Mouse (Mus musculus): ENCODE measurements around the gene Cd82. TPM values are rescaled to one million over a fixed set of nuclear protein-coding genes. Genes with fewer than 3 reads are reported as not detected.

The Cd82 gene
- polyA plus RNA-seq, 1 experiment from 2014 or later = 22.1 TPM

DNA sequence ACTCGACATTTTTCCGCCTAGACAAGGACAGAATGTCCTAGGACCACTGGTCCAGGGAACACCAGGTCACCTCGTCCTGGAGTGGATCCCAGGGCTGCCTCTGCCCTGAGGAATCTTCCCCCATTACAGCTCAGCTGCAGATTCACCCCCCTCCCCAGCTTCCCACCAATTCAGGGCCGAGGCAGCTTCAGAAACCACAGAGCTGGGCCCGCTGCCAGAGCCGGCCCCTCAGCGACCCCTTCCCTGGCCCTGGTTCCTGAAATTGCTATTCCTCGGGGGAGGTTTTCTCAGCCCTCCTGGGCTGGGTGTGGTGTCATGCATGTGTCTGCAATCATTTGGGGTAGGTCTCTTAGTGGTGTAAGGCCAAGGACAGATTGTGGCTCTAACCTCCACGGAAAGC, 22.5 kb upstream of the Cd82 start:
- H3K4me1 ChIP-seq = peaks cover 6% of the 10 kb centered on the region; the same call in 1 of the 2 replicates
- H3K4me3 ChIP-seq = no peak overlapping the region
- H3K4me2 ChIP-seq = no peak overlapping the region
- H3K27ac ChIP-seq = no peak overlapping the region
- H3K27me3 ChIP-seq (replicated peaks) = no peaks in the 10 kb centered on the region; the same call in 1 of the 2 replicates
- no peaks in the 10 kb centered on the region for H3K36me3 ChIP-seq (replicated peaks)
- H3K9ac ChIP-seq = no peak overlapping the region
- no peaks in the 10 kb centered on the region for H3K9me3 ChIP-seq
- no peak for ATAC-seq (replicated peaks)
- WGBS = 62% methylated on average over 9 of the region's 9 CpGs

DNA sequence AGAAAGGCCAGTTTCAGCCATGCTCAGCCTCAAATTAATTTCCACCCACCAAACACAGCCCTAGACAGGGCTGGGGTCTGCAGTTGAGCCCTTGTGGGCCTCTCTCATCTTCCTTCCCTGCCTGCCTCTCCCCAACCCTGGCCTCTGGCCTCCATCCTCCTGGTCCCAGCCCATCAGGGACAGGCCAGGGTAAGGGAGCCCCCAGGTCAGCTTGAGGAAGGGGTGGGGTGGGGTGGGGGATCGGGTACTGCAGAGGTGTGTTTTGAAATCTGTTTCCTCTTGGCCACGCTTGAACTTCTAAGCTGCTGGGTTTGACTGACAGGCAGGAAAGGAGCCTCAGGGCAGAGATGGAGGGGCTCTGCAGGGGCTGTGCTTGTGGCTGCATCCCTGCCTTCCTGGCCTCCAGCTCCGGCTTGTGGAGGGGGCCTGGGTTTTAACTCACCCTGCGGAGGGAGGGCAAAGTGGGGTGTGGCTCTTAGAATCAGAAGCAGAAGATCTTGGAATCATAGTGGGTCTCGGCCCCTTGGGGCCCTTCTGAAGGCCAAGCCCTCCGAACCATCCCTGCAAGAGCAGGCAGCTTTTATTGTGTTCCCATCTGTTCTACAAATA, 19.2 kb upstream of the Cd82 start:
- ATAC-seq (replicated peaks) = no peak

DNA sequence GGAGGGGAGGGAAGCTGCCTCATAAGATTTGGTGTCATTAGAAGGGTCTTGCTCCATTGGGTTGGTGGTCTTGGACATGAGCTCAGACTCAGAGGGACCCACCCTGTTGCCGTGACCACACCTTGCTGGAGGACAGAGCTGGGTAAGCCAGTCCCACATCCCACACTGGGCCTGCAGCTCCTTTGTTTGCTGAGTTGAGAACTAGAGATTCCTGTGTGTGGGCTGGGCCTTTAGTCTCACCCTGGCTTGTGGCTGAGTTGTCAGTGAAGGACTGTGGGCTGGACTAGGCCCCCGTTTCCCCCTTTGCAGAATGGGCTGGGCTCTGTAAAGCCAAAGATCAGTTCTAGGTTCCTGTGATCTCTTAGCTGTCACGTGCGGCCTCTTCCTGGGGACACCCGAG, 15.8 kb upstream of the Cd82 start:
- 76% methylated on average over 5 of the region's 5 CpGs for WGBS
- no peak for ATAC-seq (replicated peaks)
- Histone ChIP-seq H3K4me3 (no peak overlapping the region), H3K4me2 (no peak overlapping the region), H3K27ac (no peak overlapping the region), H3K9ac (no peak overlapping the region), H3K9me3 (no peaks in the 10 kb centered on the region), H3K27me3 (replicated peaks) (peaks cover 8% of the 10 kb centered on the region; the same call in 1 of the 2 replicates), H3K36me3 (replicated peaks) (no peaks in the 10 kb centered on the region), H3K4me1 (peaks cover 6% of the 10 kb centered on the region; the same call in 1 of the 2 replicates)

More for the DNA sequence above, 19.2 kb upstream of the Cd82 start:
- Histone ChIP-seq H3K27ac (no peak overlapping the region), H3K9ac (no peak overlapping the region), H3K27me3 (replicated peaks) (no peaks in the 10 kb centered on the region), H3K4me3 (no peak overlapping the region), H3K9me3 (no peaks in the 10 kb centered on the region), H3K4me1 (peaks cover 6% of the 10 kb centered on the region; the same call in 1 of the 2 replicates), H3K36me3 (replicated peaks) (no peaks in the 10 kb centered on the region), H3K4me2 (no peak overlapping the region)
- WGBS = 35% methylated on average over 6 of the region's 6 CpGs

DNA sequence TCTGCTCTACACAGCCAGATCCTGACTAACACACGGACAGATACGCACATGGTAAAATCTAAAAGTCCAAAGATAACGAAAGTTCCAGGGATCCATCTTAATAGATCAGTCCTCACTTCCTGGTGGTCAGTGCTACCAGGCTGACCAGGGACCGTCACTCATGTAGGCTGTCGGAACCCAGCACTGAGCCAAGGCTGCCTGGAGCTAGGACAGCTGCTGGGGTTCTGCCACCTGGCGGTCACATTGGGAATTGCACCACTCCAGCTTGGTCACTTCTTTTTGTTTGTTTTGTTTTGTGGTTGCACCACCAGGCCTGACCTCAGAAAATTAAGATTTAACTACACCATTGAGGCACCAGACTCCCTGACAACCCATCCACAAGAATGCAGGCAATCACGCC, 14.6 kb upstream of the Cd82 start:
- ATAC-seq (replicated peaks) = no peak
- WGBS = 41% methylated on average over 7 of the region's 7 CpGs
- Histone ChIP-seq H3K9me3 (no peaks in the 10 kb centered on the region), H3K27ac (no peak overlapping the region), H3K4me3 (no peak overlapping the region), H3K9ac (no peak overlapping the region), H3K27me3 (replicated peaks) (peaks cover 8% of the 10 kb centered on the region; the same call in 1 of the 2 replicates), H3K36me3 (replicated peaks) (no peaks in the 10 kb centered on the region), H3K4me1 (peaks cover 6% of the 10 kb centered on the region; the same call in 1 of the 2 replicates), H3K4me2 (no peak overlapping the region)

DNA sequence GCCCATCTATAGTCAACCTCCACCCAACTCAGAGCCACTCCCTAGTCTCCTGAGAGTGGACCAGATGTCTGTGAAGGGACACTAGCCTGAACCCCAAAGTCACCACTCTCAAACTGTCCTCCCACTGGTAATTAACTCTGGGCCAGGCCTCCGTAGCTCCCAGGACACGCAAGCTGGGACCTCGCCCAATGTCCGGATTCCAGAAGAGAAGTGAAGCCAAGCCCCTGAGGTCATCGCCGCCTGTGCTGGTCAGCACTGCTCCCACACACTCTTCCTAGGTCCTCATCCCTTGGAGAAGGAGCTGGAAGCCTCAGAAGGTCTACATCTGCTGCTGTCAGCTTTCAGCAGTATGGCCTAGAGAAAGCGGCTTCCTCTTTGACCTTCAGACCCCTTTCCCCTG, 13.5 kb upstream of the Cd82 start:
- peaks cover 8% of the 10 kb centered on the region; the same call in 1 of the 2 replicates for H3K27me3 ChIP-seq (replicated peaks)
- no peaks in the 10 kb centered on the region for H3K36me3 ChIP-seq (replicated peaks)
- H3K4me2 ChIP-seq = no peak overlapping the region
- ATAC-seq (replicated peaks) = no peak
- WGBS = 87% methylated on average over 7 of the region's 7 CpGs
- H3K4me3 ChIP-seq = no peak overlapping the region
- H3K27ac ChIP-seq = no peak overlapping the region
- H3K4me1 ChIP-seq = no peaks in the 10 kb centered on the region
- no peak overlapping the region for H3K9ac ChIP-seq
- no peaks in the 10 kb centered on the region for H3K9me3 ChIP-seq

DNA sequence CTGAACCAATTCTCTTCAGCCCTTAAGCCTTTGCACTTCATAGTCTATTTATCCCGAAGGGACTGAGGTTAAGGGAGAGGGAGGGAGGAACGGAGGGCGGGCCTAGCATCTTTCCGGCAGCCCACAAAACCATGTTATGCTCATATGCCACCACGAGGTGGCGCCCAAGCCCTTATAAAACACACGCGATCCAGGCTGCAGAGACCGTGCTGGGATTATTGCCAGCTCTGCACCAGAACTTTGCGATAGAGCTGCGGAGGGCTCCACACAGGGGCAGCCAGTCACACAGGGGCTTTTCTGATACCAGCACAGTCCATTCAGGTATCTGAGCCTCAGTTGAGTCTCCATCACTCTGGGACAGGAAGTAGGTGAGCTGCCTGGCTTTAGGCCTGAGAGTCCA, 12.1 kb upstream of the Cd82 start:
- H3K9me3 ChIP-seq = no peaks in the 10 kb centered on the region
- H3K4me1 ChIP-seq = peaks cover 7% of the 10 kb centered on the region
- H3K27ac ChIP-seq = no peak overlapping the region
- H3K9ac ChIP-seq = no peak overlapping the region
- under 1% methylated on average over 11 of the region's 11 CpGs for WGBS
- no peak overlapping the region for H3K4me2 ChIP-seq
- no peaks in the 10 kb centered on the region for H3K36me3 ChIP-seq (replicated peaks)
- ATAC-seq (replicated peaks) = peak; percentile 58
- peaks cover 8% of the 10 kb centered on the region; the same call in 1 of the 2 replicates for H3K27me3 ChIP-seq (replicated peaks)
- no peak overlapping the region for H3K4me3 ChIP-seq

DNA sequence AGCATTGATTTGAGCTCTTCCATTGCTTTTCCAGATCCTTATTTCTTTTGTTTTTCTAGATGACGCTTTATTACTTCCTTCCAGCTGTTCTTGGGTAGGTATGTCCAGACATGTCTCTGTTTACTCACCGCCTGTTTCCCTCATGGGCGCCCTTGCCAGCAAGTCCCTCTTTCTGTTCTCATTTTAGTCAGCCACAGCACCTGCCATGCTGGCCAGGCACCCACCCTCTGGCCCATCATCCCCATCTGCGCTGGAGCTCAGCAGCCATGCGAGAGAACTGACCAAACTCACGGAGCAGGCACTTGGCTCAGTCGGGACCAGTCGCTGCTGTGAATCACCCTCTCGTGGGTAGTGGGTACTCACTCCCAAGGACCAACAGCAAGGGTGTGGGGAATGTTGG, 11.0 kb upstream of the Cd82 start:
- WGBS = 88% methylated on average over 9 of the region's 9 CpGs
- Histone ChIP-seq H3K36me3 (replicated peaks) (no peaks in the 10 kb centered on the region), H3K4me2 (no peak overlapping the region), H3K27me3 (replicated peaks) (peaks cover 8% of the 10 kb centered on the region; the same call in 1 of the 2 replicates), H3K4me3 (no peak overlapping the region), H3K4me1 (peaks cover 10% of the 10 kb centered on the region), H3K9me3 (no peaks in the 10 kb centered on the region), H3K9ac (no peak overlapping the region), H3K27ac (no peak overlapping the region)
- no peak for ATAC-seq (replicated peaks)

DNA sequence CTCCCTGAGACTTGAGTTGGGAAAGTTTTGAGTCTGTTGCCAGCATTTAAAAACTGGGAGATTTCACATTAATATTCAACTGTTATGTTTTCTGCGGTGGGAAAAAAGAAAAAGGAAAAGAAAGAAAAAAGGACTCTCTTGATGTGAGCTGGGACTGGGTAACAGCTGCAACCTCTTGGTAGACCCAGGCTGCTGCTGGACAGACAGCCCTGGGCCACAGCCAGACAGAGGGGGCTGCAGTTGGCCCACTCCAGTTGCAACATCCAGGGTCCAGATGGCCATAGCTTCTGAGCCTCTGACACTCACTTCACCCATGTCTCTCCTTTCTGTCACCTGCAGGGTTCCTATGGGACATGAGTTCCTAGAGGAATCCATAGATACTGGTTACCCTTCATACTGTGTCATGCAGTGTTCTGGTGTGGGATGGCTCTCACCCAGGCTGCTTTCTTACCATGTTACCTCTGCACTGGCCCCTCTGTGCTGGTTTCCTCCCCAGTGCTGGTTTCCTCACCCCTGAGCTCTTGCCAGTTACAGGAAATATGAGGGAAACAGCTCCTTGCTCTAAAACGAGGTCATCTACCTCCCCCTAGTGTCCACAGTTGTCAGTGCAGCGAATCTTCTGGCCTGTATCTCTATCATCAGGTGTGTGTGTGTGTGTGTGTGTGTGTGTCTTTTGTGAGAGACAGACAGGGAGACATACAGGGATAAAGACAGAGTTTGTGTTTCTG, 8.1 kb upstream of the Cd82 start:
- no peak overlapping the region for H3K27ac ChIP-seq
- peaks cover 10% of the 10 kb centered on the region for H3K4me1 ChIP-seq
- no peaks in the 10 kb centered on the region for H3K9me3 ChIP-seq
- no peaks in the 10 kb centered on the region for H3K36me3 ChIP-seq (replicated peaks)
- peaks cover 8% of the 10 kb centered on the region; the same call in 1 of the 2 replicates for H3K27me3 ChIP-seq (replicated peaks)
- peak; percentile 13; the same call in 1 of the 2 replicates for ATAC-seq (replicated peaks)
- H3K4me2 ChIP-seq = no peak overlapping the region
- no peak overlapping the region for H3K4me3 ChIP-seq
- WGBS = 13% methylated on average over 3 of the region's 3 CpGs
- no peak overlapping the region for H3K9ac ChIP-seq

DNA sequence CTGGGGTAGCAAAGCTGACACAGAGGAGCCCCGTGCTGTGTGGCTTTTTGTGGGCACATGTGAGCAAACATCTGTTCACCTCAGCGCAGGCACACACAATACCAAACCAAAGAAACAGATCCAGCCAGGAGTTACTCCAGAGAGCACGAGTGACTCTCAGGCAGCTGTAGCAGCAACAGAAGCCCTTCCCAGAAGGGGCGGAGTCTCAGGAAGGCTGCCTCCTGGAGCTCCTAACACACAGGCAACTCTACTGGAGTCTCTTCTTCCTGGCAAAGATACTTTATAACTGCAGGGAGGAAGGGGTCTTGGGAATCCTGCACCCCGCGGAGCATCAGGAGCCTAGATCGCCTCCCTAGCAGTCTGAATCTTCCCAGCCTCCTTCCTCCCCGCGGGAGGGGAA, 7.2 kb upstream of the Cd82 start:
- Histone ChIP-seq H3K4me2 (peak overlapping the region; percentile 42), H3K27me3 (replicated peaks) (0 out of 2 replicates have a peak, but pooled peaks cover 2% of the 10 kb centered on the region), H3K27ac (no peak overlapping the region), H3K36me3 (replicated peaks) (no peaks in the 10 kb centered on the region), H3K9ac (peak overlapping the region; percentile 5), H3K4me3 (no peak overlapping the region), H3K9me3 (no peaks in the 10 kb centered on the region), H3K4me1 (peaks cover 10% of the 10 kb centered on the region)
- WGBS = 6% methylated on average over 9 of the region's 9 CpGs
- peak; percentile 18; the same call in 1 of the 2 replicates for ATAC-seq (replicated peaks)

DNA sequence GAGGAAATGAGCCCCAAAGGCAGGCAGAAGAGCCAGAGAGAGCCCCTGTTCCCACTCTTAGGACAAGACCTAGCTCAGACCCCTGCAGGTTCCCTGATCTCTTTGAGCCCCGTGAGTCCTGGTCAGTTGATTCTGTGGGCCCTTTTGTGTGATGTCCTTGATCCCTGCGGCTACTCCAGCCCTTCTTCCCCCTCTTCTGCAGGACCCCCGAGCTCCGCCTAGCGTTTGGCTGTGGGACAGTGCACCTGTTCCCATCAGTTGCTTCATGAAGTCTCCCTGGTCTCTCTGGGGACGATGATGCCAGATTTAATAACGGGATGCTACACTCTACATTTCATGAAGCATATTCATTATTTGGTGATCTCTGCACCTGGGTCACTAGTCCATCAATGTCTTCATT, 6.2 kb upstream of the Cd82 start:
- Histone ChIP-seq H3K27ac (no peak overlapping the region), H3K4me1 (peaks cover 10% of the 10 kb centered on the region), H3K27me3 (replicated peaks) (no peaks in the 10 kb centered on the region), H3K4me3 (no peak overlapping the region), H3K9me3 (no peaks in the 10 kb centered on the region), H3K36me3 (replicated peaks) (no peaks in the 10 kb centered on the region), H3K9ac (no peak overlapping the region), H3K4me2 (no peak overlapping the region)
- WGBS = 6% methylated on average over 7 of the region's 7 CpGs
- ATAC-seq (replicated peaks) = no peak

DNA sequence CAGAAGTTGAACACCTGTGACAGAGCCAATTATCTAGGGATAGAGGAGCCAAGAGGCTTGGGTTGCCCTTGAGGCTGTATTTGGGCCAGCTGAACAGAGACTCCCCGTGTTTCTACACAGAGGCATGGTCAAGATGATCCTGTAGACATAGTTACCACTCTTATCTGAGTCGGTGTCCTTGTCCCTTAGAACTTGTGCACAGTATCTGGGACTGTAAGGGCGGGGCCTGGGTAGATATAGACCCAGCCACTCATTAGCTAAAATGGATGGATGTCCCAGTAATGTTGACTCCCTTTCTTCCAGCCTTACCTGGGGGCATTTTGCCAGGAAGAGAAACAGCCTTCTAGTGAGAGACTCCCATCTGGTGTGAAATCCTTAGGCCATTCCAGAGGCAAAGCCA, 3.4 kb upstream of the Cd82 start:
- no peaks in the 10 kb centered on the region for H3K36me3 ChIP-seq (replicated peaks)
- H3K27ac ChIP-seq = no peak overlapping the region
- H3K4me1 ChIP-seq = peaks cover 24% of the 10 kb centered on the region
- WGBS = 90% methylated on average over 3 of the region's 3 CpGs
- no peak overlapping the region for H3K4me2 ChIP-seq
- no peaks in the 10 kb centered on the region for H3K9me3 ChIP-seq
- no peak for ATAC-seq (replicated peaks)
- no peak overlapping the region for H3K4me3 ChIP-seq
- no peak overlapping the region for H3K9ac ChIP-seq
- H3K27me3 ChIP-seq (replicated peaks) = peaks cover 16% of the 10 kb centered on the region

DNA sequence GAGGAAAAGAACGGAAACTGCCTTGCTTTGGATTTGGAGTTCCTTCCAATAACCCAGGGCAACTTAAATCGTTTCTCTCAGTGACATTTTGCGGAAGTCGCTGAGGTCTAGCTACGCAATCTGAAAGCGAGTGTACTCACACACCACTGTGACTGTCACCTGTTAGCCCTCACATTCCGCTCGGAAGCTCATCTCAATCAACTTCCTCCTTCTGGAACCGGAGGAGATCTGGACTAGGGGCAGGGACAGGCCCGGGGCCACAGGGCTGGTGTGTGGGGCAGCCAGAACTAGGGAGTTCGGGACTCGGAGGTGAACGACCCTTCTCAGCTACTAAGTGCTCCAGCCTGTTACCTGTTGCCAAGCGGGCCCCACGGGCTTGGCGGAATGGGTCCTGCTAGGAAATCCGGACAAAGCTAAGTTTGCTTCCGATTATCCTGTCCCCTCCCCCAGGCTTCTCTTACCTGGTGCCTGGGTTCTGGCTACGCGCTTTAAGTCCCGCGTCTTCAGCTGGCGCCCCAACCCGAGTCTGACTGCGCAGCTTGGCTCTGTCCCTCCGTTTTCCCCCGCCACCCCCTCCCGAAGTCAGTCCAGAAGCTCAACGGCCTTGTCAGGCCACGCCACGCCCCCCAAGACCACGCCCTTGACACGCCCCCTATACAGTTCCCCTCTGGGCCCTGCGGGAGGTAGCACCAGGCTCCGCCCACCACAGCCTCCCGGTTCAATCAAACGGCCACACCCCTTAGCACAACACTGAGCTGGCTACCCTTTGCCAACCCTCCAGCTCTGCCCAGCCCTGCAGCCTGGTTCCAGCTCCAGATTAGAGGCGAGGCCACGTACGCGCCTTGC, 848 bp downstream of the Cd82 start:
- H3K36me3 ChIP-seq (replicated peaks) = no peaks in the 10 kb centered on the region
- ATAC-seq (replicated peaks) = peak; percentile 90
- peak overlapping the region; percentile 33 for H3K4me3 ChIP-seq
- peaks cover 14% of the 10 kb centered on the region for H3K4me1 ChIP-seq
- no peaks in the 10 kb centered on the region for H3K9me3 ChIP-seq
- H3K27ac ChIP-seq = peak overlapping the region; percentile 22; the same call in 1 of the 2 replicates
- H3K4me2 ChIP-seq = peak overlapping the region; percentile 61
- peak overlapping the region; percentile 8; the same call in 1 of the 2 replicates for H3K9ac ChIP-seq
- peaks cover 24% of the 10 kb centered on the region for H3K27me3 ChIP-seq (replicated peaks)
- 1% methylated on average over 41 of the region's 41 CpGs for WGBS
